8 mouse cellular contexts compared by ENCODE assay signal in genomic region chr4:63948066-63948687, GRCm38 (mm10).
A peak's percentile ranks its signal among the peaks of the same experiment; 100 is the strongest.
DNase-seq lines count a peak whose midpoint lies in the region; ATAC-seq lines count a peak whose summit lies in the region.

No protein-coding gene starts in this region.

- no peak overlapping the region for H3K4me2 ChIP-seq in limb, embryonic 11.5 days (ENCODE audit: low read depth, severe bottlenecking)

- peak; percentile 34 to 42 for DNase-seq in urinary bladder, adult 18-20 months (ENCODE audit: low spot score in 2 of 2)
- no peak for DNase-seq in urinary bladder, postnatal 10 days (ENCODE audit: low spot score)
- peak; percentile 85 for DNase-seq in embryo, embryonic 11 days
- peak; percentile 48 to 50 for DNase-seq in heart, adult 9 months (ENCODE audit: low spot score in 2 of 2)
- peak; percentile 68 for DNase-seq in kidney, adult 9 months
- DNase-seq in limb, embryonic 11.5 days (ENCODE audit: low spot score), result peak; percentile 61
- peak; percentile 85 for DNase-seq in naive thymus-derived CD4-positive, alpha-beta T cell, adult 2 months (ENCODE audit: low read depth)
- peak; percentile 44 to 71 for DNase-seq in spleen, postnatal 4 days (ENCODE audit: low spot score in 2 of 2)

- WGBS in limb, embryonic 11.5 days, result 40% methylated on average over 12 of the region's 12 CpGs

- no peaks in the 10 kb centered on the region for H3K27me3 ChIP-seq in limb, embryonic 11.5 days (ENCODE audit: control insufficient read depth, insufficient read depth, low read length)

- no peaks in the 10 kb centered on the region for H3K9me3 ChIP-seq in limb, embryonic 11.5 days (ENCODE audit: control insufficient read depth, low read length)

- H3K36me3 ChIP-seq in limb, embryonic 11.5 days (ENCODE audit: control insufficient read depth, insufficient read depth, low read length), result no peaks in the 10 kb centered on the region

- H3K9ac ChIP-seq in limb, embryonic 11.5 days (ENCODE audit: low read length), result no peak overlapping the region

- H3K4me1 ChIP-seq in limb, embryonic 11.5 days (ENCODE audit: control insufficient read depth, insufficient read depth, low read length), result no peaks in the 10 kb centered on the region

- no peak overlapping the region for H3K27ac ChIP-seq in limb, embryonic 11.5 days (replicated peaks; ENCODE audit: low read depth, low read length)

- no peak for ATAC-seq in limb, embryonic 11.5 days (ENCODE audit: insufficient number of reproducible peaks, low FRiP score, low TSS enrichment, low read depth)

- H3K4me3 ChIP-seq in limb, embryonic 11.5 days (ENCODE audit: low read depth, low read length), result no peak overlapping the region
